Mouse (Mus musculus) heart, embryonic 15.5 days (tissue): ENCODE results near the gene Arxes2. TPM values are rescaled to one million over a fixed set of nuclear protein-coding genes. Genes with fewer than 3 reads are reported as not detected.
"Not testable (repeated sequence)": the region's sequence is repeated elsewhere in the genome, so short reads cannot be mapped to it uniquely, and the experiment has no call there.

ENCODE experiments used
- ATAC-seq: fragments of 200-750 bp; cut with Nextera tagmentation; replicated peaks from 2 replicates; pipeline ENCODE4 v1.8.0; 2017; ENCODE audit warnings: low read depth, moderate TSS enrichment; ENCODE audit not compliant: insufficient number of reproducible peaks, insufficient read depth, low FRiP score
- H3K27ac ChIP-seq: fragments of 300-500 bp; sonication (generic); 2 replicates; pipeline ENCODE4 v1.5.1; 2015; ENCODE audit warnings: mild to moderate bottlenecking, inconsistent platforms
- H3K27me3 ChIP-seq: fragments of 300-500 bp; sonication (generic); 2 replicates; pipeline ENCODE4 v1.6.1; 2015; ENCODE audit warnings: inconsistent platforms
- H3K36me3 ChIP-seq: fragments of 300-500 bp; sonication (generic); 2 replicates; pipeline ENCODE4 v1.6.1; 2015; ENCODE audit warnings: mild to moderate bottlenecking, inconsistent platforms
- H3K4me1 ChIP-seq: fragments of 300-500 bp; sonication (generic); replicated peaks from 2 replicates; pipeline ENCODE4 v1.6.1; 2015; ENCODE audit warnings: inconsistent platforms
- H3K4me2 ChIP-seq: fragments of 300-500 bp; sonication (generic); 2 replicates; pipeline ENCODE4 v1.6.1; 2015; ENCODE audit warnings: inconsistent platforms, mild to moderate bottlenecking, moderate library complexity
- H3K4me3 ChIP-seq: fragments of 300-500 bp; sonication (generic); 2 replicates; pipeline ENCODE4 v1.5.1; 2015; ENCODE audit warnings: mild to moderate bottlenecking, inconsistent platforms
- H3K9ac ChIP-seq: fragments of 300-500 bp; sonication (generic); 2 replicates; pipeline ENCODE4 v1.6.1; 2015; ENCODE audit warnings: mild to moderate bottlenecking, inconsistent platforms
- H3K9me3 ChIP-seq: fragments of 300-500 bp; sonication (generic); replicated peaks from 2 replicates; pipeline ENCODE4 v1.6.1; 2016; ENCODE audit warnings: inconsistent platforms
- WGBS: fragments of 180-500 bp; shearing (Covaris S2); methylation state at CpG from one replicate; pipeline ENCODE4 v1.1.7; 2015; ENCODE audit warnings: mixed read lengths; 5-methylcytosine and 5-hydroxymethylcytosine counted together
- polyA plus RNA-seq: library from polyadenylated mRNA; unstranded; fragments of >200 nt; fragmentation: Nextera tagmentation; extraction: Ambion mirVana; gene quantifications from 2 replicates; pipeline ENCODE4 v1.2.1, GENCODE M21; 2015

Gene Arxes2
- polyA plus RNA-seq, 1 experiment from 2014 or later = 61.2 TPM

- 53% methylated on average over 20 of the region's 20 CpGs for WGBS
- H3K4me1 ChIP-seq = no peaks in the 10 kb centered on the region
- no peak overlapping the region for H3K4me3 ChIP-seq
- H3K27me3 ChIP-seq = no peaks in the 10 kb centered on the region
- ATAC-seq = no peak
- no peaks in the 10 kb centered on the region for H3K36me3 ChIP-seq
- no peak overlapping the region for H3K9ac ChIP-seq
- H3K4me2 ChIP-seq = no peak overlapping the region
- no peak overlapping the region for H3K27ac ChIP-seq
- H3K9me3 ChIP-seq = no peaks in the 10 kb centered on the region
These were observed 19.0 kb upstream of the Arxes2 start for GRCm38 (mm10) chrX:135974424-135975225.

- H3K4me1 ChIP-seq = no peaks in the 10 kb centered on the region
- no peak for ATAC-seq
- no peak overlapping the region for H3K27ac ChIP-seq
- H3K27me3 ChIP-seq = no peaks in the 10 kb centered on the region
- H3K36me3 ChIP-seq = no peaks in the 10 kb centered on the region
- WGBS = 16% methylated on average over 8 of the region's 8 CpGs
- no peak overlapping the region for H3K4me3 ChIP-seq
- H3K9me3 ChIP-seq = no peaks in the 10 kb centered on the region
- H3K9ac ChIP-seq = no peak overlapping the region
- H3K4me2 ChIP-seq = no peak overlapping the region
These were observed 18.4 kb upstream of the Arxes2 start for GRCm38 (mm10) chrX:135975226-135975552.

GRCm38 (mm10) chrX:135984539-135985260 is 8.9 kb upstream of the Arxes2 start:
- no peak overlapping the region for H3K4me2 ChIP-seq
- no peaks in the 10 kb centered on the region for H3K9me3 ChIP-seq
- H3K27me3 ChIP-seq = no peaks in the 10 kb centered on the region
- 69% methylated on average over 6 of the region's 6 CpGs for WGBS
- no peak overlapping the region for H3K4me3 ChIP-seq
- H3K9ac ChIP-seq = no peak overlapping the region
- H3K36me3 ChIP-seq = no peaks in the 10 kb centered on the region
- H3K4me1 ChIP-seq = no peaks in the 10 kb centered on the region
- no peak overlapping the region for H3K27ac ChIP-seq
- ATAC-seq = no peak

GRCm38 (mm10) chrX:135986267-135986666 is 7.4 kb upstream of the Arxes2 start:
- H3K4me1 ChIP-seq = no peaks in the 10 kb centered on the region
- 82% methylated on average over 3 of the region's 3 CpGs for WGBS
- no peaks in the 10 kb centered on the region for H3K27me3 ChIP-seq
- no peaks in the 10 kb centered on the region for H3K36me3 ChIP-seq
- ATAC-seq = no peak
- H3K27ac ChIP-seq = no peak overlapping the region
- no peak overlapping the region for H3K4me3 ChIP-seq
- H3K4me2 ChIP-seq = no peak overlapping the region
- H3K9ac ChIP-seq = no peak overlapping the region
- H3K9me3 ChIP-seq = no peaks in the 10 kb centered on the region

GRCm38 (mm10) chrX:135990661-135991060 is 3.0 kb upstream of the Arxes2 start:
- Histone ChIP-seq H3K27me3 (no peaks in the 10 kb centered on the region), H3K9ac (no peak overlapping the region), H3K27ac (no peak overlapping the region), H3K36me3 (no peaks in the 10 kb centered on the region), H3K9me3 (no peaks in the 10 kb centered on the region), H3K4me3 (no peak overlapping the region), H3K4me1 (no peaks in the 10 kb centered on the region), H3K4me2 (no peak overlapping the region)
- ATAC-seq = no peak
- 54% methylated on average over 2 of the region's 2 CpGs for WGBS

GRCm38 (mm10) chrX:135993192-135993594 is 431 bp upstream of the Arxes2 start:
- H3K36me3 ChIP-seq, H3K9ac ChIP-seq, H3K9me3 ChIP-seq, H3K27ac ChIP-seq, H3K4me1 ChIP-seq, H3K27me3 ChIP-seq, H3K4me3 ChIP-seq, H3K4me2 ChIP-seq: not testable (repeated sequence)
- 60% methylated on average over 2 of the region's 3 CpGs for WGBS
- peak; percentile 11; the same call in 1 of the 2 replicates for ATAC-seq

GRCm38 (mm10) chrX:136007199-136007843 is 13.7 kb downstream of the Arxes2 start:
- no peak overlapping the region for H3K9ac ChIP-seq
- no peaks in the 10 kb centered on the region for H3K36me3 ChIP-seq
- no peak overlapping the region for H3K4me2 ChIP-seq
- no peaks in the 10 kb centered on the region for H3K9me3 ChIP-seq
- no peaks in the 10 kb centered on the region for H3K4me1 ChIP-seq
- no peaks in the 10 kb centered on the region for H3K27me3 ChIP-seq
- 45% methylated on average over 4 of the region's 5 CpGs for WGBS
- H3K4me3 ChIP-seq = no peak overlapping the region
- no peak overlapping the region for H3K27ac ChIP-seq
- ATAC-seq = no peak

- Histone ChIP-seq H3K4me1 (no peaks in the 10 kb centered on the region), H3K9me3 (no peaks in the 10 kb centered on the region), H3K4me2 (no peak overlapping the region), H3K27ac (no peak overlapping the region), H3K4me3 (no peak overlapping the region), H3K36me3 (no peaks in the 10 kb centered on the region), H3K9ac (no peak overlapping the region), H3K27me3 (no peaks in the 10 kb centered on the region)
- WGBS = 28% methylated on average over 2 of the region's 2 CpGs
- ATAC-seq = no peak
These were observed 20.8 kb downstream of the Arxes2 start for GRCm38 (mm10) chrX:136014392-136014791.

GRCm38 (mm10) chrX:136030331-136030730 is 36.7 kb downstream of the Arxes2 start:
- Histone ChIP-seq H3K27me3 (no peaks in the 10 kb centered on the region), H3K4me3 (no peak overlapping the region), H3K4me1 (no peaks in the 10 kb centered on the region), H3K9ac (no peak overlapping the region), H3K4me2 (no peak overlapping the region), H3K9me3 (no peaks in the 10 kb centered on the region), H3K27ac (no peak overlapping the region), H3K36me3 (no peaks in the 10 kb centered on the region)
- ATAC-seq = no peak
- WGBS = 57% methylated on average over 1 of the region's 1 CpGs

GRCm38 (mm10) chrX:136032799-136033763 is 39.5 kb downstream of the Arxes2 start, which contains the start of gene Arxes1:
Arxes1 (plus strand) TSS chrX:136033367.
- ATAC-seq = peak; percentile 87
- H3K9me3 ChIP-seq, H3K4me1 ChIP-seq, H3K27ac ChIP-seq, H3K27me3 ChIP-seq, H3K36me3 ChIP-seq, H3K9ac ChIP-seq: not testable (repeated sequence)
- H3K4me2 ChIP-seq = peak within 1 kb of the TSS; percentile 49
- H3K4me3 ChIP-seq = peak within 1 kb of the TSS; percentile 32
- 7% methylated on average over 20 of the region's 49 CpGs for WGBS

GRCm38 (mm10) chrX:136043726-136044125 is 50.1 kb downstream of the Arxes2 start:
- Histone ChIP-seq H3K27me3 (no peaks in the 10 kb centered on the region), H3K9ac (no peak overlapping the region), H3K36me3 (no peaks in the 10 kb centered on the region), H3K9me3 (no peaks in the 10 kb centered on the region), H3K4me2 (no peak overlapping the region), H3K4me1 (no peaks in the 10 kb centered on the region), H3K27ac (no peak overlapping the region), H3K4me3 (no peak overlapping the region)
- ATAC-seq = no peak
- 89% methylated on average over 1 of the region's 1 CpGs for WGBS
